Mouse (Mus musculus) embryonic facial prominence, embryonic 14.5 days (tissue): Measurements from ENCODE around the gene Timm8a1. TPM values are rescaled to one million over a fixed set of nuclear protein-coding genes. Genes with fewer than 3 reads are reported as not detected.

Experiments
- ATAC-seq: fragments of 200-750 bp; cut with Nextera tagmentation; 2 replicates; pipeline ENCODE4 v1.8.0; 2017; ENCODE audit warnings: low read depth, moderate number of reproducible peaks, moderate TSS enrichment
- DNase-seq: peaks from one replicate; pipeline ENCODE4 v3.0.0-alpha.2; 2015; ENCODE audit warnings: low spot score
- H3K27ac ChIP-seq: fragments of 300-500 bp; sonication (generic); replicated peaks from 2 replicates; pipeline ENCODE4 v1.5.1; 2014; ENCODE audit warnings: low read depth, mild to moderate bottlenecking, low read length, moderate library complexity
- H3K27me3 ChIP-seq: fragments of 300-500 bp; sonication (generic); replicated peaks from 2 replicates; pipeline ENCODE4 v1.6.1; 2014; ENCODE audit warnings: low read length; ENCODE audit not compliant: control insufficient read depth, insufficient read depth
- H3K36me3 ChIP-seq: fragments of 300-500 bp; sonication (generic); 2 replicates; pipeline ENCODE4 v1.6.1; 2014; ENCODE audit warnings: low read length, mixed read lengths; ENCODE audit not compliant: control insufficient read depth, insufficient read depth
- H3K4me1 ChIP-seq: fragments of 300-500 bp; sonication (generic); 2 replicates; pipeline ENCODE4 v1.6.1; 2014; ENCODE audit warnings: antibody characterized with exemption, low read length; ENCODE audit not compliant: control insufficient read depth, insufficient read depth
- H3K4me2 ChIP-seq: fragments of 300-500 bp; sonication (generic); 2 replicates; pipeline ENCODE4 v1.6.1; 2014; ENCODE audit warnings: low read depth, mild to moderate bottlenecking, low read length, moderate library complexity, mixed read lengths
- H3K4me3 ChIP-seq: fragments of 300-500 bp; sonication (generic); 2 replicates; pipeline ENCODE4 v1.5.1; 2014; ENCODE audit warnings: low read depth, mild to moderate bottlenecking, low read length
- H3K9ac ChIP-seq: fragments of 300-500 bp; sonication (generic); 2 replicates; pipeline ENCODE4 v1.6.1; 2014; ENCODE audit warnings: low read depth, mild to moderate bottlenecking, low read length, moderate library complexity, mixed read lengths
- H3K9me3 ChIP-seq: fragments of 300-500 bp; sonication (generic); 2 replicates; pipeline ENCODE4 v1.6.1; 2016; ENCODE audit warnings: low read length; ENCODE audit not compliant: control insufficient read depth
- WGBS: fragments of 180-500 bp; shearing (Covaris S2); extraction: QIAGEN DNeasy Blood & Tissue Kit; methylation state at CpG from one replicate; pipeline ENCODE4 v1.1.7; 2014; 5-methylcytosine and 5-hydroxymethylcytosine counted together
- polyA plus RNA-seq: library from polyadenylated mRNA; unstranded; fragments of >200 nt; fragmentation: Nextera tagmentation; extraction: Ambion mirVana; gene quantifications from 2 replicates; pipeline ENCODE4 v1.2.1, GENCODE M21; 2014

The Timm8a1 gene
- polyA plus RNA-seq, 1 experiment from 2014 or later: 70.3 TPM

- DNase-seq (no peak), ATAC-seq (no peak)
- 85% methylated on average over 14 of the region's 14 CpGs for WGBS
- Histone ChIP-seq H3K36me3 (no peaks in the 10 kb centered on the region), H3K27me3 (no peaks in the 10 kb centered on the region; the same call in 1 of the 2 replicates), H3K4me2 (no peak overlapping the region), H3K4me3 (no peak overlapping the region), H3K9ac (no peak overlapping the region), H3K4me1 (no peaks in the 10 kb centered on the region), H3K27ac (no peak overlapping the region), H3K9me3 (no peaks in the 10 kb centered on the region)
These were observed 39.1 kb upstream of the Timm8a1 start for GRCm38 (mm10) chrX:134580528-134581305.

GRCm38 (mm10) chrX:134577896-134578295 lies 36.2 kb upstream of the Timm8a1 start:
- no peak for DNase-seq
- Histone ChIP-seq H3K9me3 (no peaks in the 10 kb centered on the region), H3K4me1 (no peaks in the 10 kb centered on the region), H3K4me2 (no peak overlapping the region), H3K27ac (no peak overlapping the region), H3K27me3 (no peaks in the 10 kb centered on the region; the same call in 1 of the 2 replicates), H3K4me3 (no peak overlapping the region), H3K36me3 (no peaks in the 10 kb centered on the region), H3K9ac (no peak overlapping the region)
- 83% methylated on average over 4 of the region's 4 CpGs for WGBS
- ATAC-seq: no peak

DNA sequence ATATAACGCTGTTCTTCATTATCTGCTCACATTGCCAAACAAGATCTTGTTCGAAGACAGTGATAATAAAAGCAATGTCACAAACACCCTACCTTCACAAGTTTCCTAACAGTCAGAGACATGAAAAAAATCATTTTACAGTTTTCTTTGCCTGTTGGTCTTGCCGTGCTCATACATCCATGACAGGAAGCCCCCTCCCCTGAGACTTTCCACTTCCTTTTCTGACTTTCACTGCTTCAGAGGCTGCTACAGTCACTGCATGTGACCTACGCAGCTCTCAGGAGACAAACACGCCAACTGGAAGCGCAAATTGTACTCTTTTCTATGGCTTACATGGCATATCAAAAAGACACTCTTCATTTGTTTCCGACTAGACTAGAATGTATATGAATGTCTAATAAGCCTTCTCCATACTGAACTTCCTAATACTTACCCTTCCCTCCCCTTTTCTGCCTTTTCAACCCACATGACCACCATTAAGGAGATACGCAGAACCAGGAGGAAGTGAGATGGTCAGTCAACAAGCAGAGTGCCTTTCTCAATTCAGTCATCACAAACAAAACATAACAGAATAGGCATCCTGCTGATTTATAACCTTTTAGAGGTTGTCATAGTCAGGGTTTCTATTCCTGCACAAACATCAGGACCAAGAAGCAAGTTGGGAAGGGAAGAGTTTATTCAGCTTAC lies 25.0 kb upstream of the Timm8a1 start:
- 81% methylated on average over 8 of the region's 8 CpGs for WGBS
- Histone ChIP-seq H3K9me3 (no peaks in the 10 kb centered on the region), H3K36me3 (no peaks in the 10 kb centered on the region), H3K9ac (no peak overlapping the region), H3K4me2 (no peak overlapping the region), H3K4me1 (no peaks in the 10 kb centered on the region), H3K27me3 (no peaks in the 10 kb centered on the region), H3K4me3 (no peak overlapping the region), H3K27ac (no peak overlapping the region)
- ATAC-seq: no peak
- no peak for DNase-seq

- 79% methylated on average over 4 of the region's 4 CpGs for WGBS
- Histone ChIP-seq H3K36me3 (no peaks in the 10 kb centered on the region), H3K9me3 (no peaks in the 10 kb centered on the region), H3K4me3 (no peak overlapping the region), H3K27me3 (no peaks in the 10 kb centered on the region), H3K4me2 (no peak overlapping the region), H3K27ac (no peak overlapping the region), H3K9ac (no peak overlapping the region), H3K4me1 (no peaks in the 10 kb centered on the region)
- no peak for ATAC-seq
- no peak for DNase-seq
These were observed 22.7 kb upstream of the Timm8a1 start for GRCm38 (mm10) chrX:134564326-134564725.

DNA sequence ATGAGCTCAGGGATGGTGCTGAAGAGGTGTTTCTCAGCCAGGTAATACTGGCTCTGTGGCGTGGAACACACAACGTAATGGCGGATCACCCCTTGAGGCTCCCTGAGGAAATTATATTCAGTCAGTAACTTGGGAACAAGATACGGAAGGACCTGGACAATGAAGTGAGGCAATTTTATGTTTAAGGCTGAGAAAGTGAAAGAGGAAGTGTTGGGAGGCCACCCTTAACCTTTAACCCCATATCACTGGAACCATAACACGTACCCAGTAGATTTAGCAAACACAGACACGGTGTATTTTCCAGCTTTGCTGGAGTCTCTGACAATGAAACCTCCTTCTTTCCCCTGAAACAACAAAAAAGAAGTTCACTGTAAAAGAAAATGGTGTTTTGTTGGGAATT lies 12.8 kb upstream of the Timm8a1 start:
- DNase-seq (no peak), ATAC-seq (no peak)
- H3K27me3 ChIP-seq: no peaks in the 10 kb centered on the region
- H3K27ac ChIP-seq: no peak overlapping the region
- no peak overlapping the region for H3K4me3 ChIP-seq
- no peak overlapping the region for H3K9ac ChIP-seq
- no peaks in the 10 kb centered on the region for H3K36me3 ChIP-seq
- no peak overlapping the region for H3K4me2 ChIP-seq
- no peaks in the 10 kb centered on the region for H3K4me1 ChIP-seq
- WGBS: 67% methylated on average over 6 of the region's 6 CpGs
- no peaks in the 10 kb centered on the region for H3K9me3 ChIP-seq

GRCm38 (mm10) chrX:134553326-134553725 lies 11.7 kb upstream of the Timm8a1 start:
- ATAC-seq (no peak), DNase-seq (no peak)
- no peak overlapping the region for H3K4me3 ChIP-seq
- no peaks in the 10 kb centered on the region for H3K36me3 ChIP-seq
- 68% methylated on average over 4 of the region's 4 CpGs for WGBS
- no peaks in the 10 kb centered on the region for H3K4me1 ChIP-seq
- H3K4me2 ChIP-seq: no peak overlapping the region
- no peaks in the 10 kb centered on the region for H3K9me3 ChIP-seq
- no peak overlapping the region for H3K9ac ChIP-seq
- no peak overlapping the region for H3K27ac ChIP-seq
- no peaks in the 10 kb centered on the region for H3K27me3 ChIP-seq

DNA sequence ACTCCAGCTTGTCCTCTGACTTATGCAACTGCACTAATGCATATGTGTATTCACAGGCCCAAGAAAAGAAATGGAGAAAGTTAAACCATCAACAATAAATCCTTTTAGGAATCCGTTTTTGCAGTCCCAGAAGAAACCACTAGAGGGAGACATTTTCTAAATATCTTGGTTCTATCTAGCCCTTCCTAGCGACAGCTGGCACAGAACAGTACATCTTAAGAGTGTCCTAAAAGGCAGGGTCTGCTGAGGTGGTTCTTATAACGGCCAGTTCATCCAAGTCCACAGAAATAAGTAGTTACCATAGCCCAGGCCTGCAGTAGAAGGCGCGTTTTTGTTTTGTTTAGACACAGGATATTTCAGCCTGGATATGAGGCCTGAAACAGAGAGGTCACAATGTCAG lies 9.2 kb upstream of the Timm8a1 start:
- Histone ChIP-seq H3K4me2 (no peak overlapping the region), H3K4me3 (no peak overlapping the region), H3K27ac (no peak overlapping the region), H3K4me1 (no peaks in the 10 kb centered on the region), H3K27me3 (no peaks in the 10 kb centered on the region), H3K9ac (no peak overlapping the region), H3K36me3 (no peaks in the 10 kb centered on the region), H3K9me3 (no peaks in the 10 kb centered on the region)
- DNase-seq: peak; percentile 65
- WGBS: 16% methylated on average over 5 of the region's 5 CpGs
- ATAC-seq: no peak

GRCm38 (mm10) chrX:134547330-134547729 lies 5.7 kb upstream of the Timm8a1 start:
- no peak overlapping the region for H3K4me3 ChIP-seq
- no peaks in the 10 kb centered on the region for H3K4me1 ChIP-seq

GRCm38 (mm10) chrX:134541955-134542308 lies 267 bp upstream of the Timm8a1 start:
- H3K27me3 ChIP-seq: no peaks in the 10 kb centered on the region
- WGBS: 33% methylated on average over 6 of the region's 6 CpGs
- H3K27ac ChIP-seq: peak overlapping the region; percentile 90
- DNase-seq (no peak), ATAC-seq (no peak)
- H3K9me3 ChIP-seq: no peaks in the 10 kb centered on the region
- H3K9ac ChIP-seq: peak overlapping the region; percentile 68
- H3K36me3 ChIP-seq: no peaks in the 10 kb centered on the region
- H3K4me1 ChIP-seq: no peaks in the 10 kb centered on the region
- H3K4me2 ChIP-seq: peak overlapping the region; percentile 51
- peak overlapping the region; percentile 53 for H3K4me3 ChIP-seq

More at GRCm38 (mm10) chrX:134547330-134547729, 5.7 kb upstream of the Timm8a1 start:
- no peaks in the 10 kb centered on the region for H3K9me3 ChIP-seq
- no peaks in the 10 kb centered on the region for H3K27me3 ChIP-seq
- no peaks in the 10 kb centered on the region for H3K36me3 ChIP-seq
- H3K27ac ChIP-seq: no peak overlapping the region
- no peak for ATAC-seq
- no peak overlapping the region for H3K9ac ChIP-seq
- DNase-seq: no peak
- WGBS: 86% methylated on average over 4 of the region's 4 CpGs
- H3K4me2 ChIP-seq: no peak overlapping the region
